Mouse (Mus musculus): ENCODE data around the gene Meis1.

GRCm38 (mm10) chr11:19017262-19017661 is 1.5 kb downstream of the Meis1 start:
- TF ChIP-seq CTCF (IDR thresholded peaks at IDR 0.05; ENCODE audit: extremely low read depth, insufficient read depth, insufficient read length, insufficient replicate concordance): no peak
- no peak for TF ChIP-seq POLR2A (IDR thresholded peaks at IDR 0.05; ENCODE audit: low read depth, low read length)
